Mouse (Mus musculus) Muller cell, postnatal 12 days (primary cell): ENCODE data around the gene Drp2.

Experiments used
- DNase-seq: peaks from one replicate; pipeline ENCODE4 v3.0.0-alpha.2; 2015; ENCODE audit errors: inconsistent ontology term

Drp2 gene

DNA sequence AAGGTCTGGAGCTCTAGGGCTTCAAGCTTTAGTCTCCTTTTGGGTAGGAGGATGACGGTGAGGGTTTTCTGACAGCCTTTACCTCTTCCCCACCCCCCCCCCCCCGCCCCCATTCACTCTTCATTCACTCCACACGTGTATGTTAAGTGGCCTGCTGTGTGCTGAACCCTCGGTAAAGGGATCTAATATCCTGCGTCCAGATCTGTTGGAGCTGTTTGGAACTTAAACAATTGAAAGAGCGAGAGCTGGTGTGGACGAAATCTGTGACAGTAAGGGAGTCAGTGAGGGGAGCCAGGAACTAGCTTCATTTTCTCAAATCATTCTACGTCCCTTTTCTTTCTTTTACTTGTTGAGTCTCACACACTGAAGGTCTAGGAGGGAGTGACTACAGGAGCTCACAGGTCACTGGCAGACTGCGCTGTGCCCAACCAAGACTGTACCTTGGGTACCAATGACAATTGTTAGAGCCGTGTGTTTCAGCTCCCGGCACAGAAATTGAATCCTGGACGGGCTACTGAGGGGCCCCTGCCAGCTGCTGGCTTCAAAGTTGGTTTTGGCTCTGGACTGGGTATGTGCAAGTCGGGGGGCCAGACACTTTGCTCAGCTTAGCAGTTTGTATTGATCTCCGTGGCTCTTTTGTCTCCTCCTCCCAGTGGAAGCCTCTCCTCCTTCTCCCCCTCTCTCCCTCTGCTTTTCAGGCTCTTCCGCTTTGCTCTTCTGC lies at the start of gene Drp2:
TSS of gene Drp2 (plus strand) at position 689 of the 721 bp plus-strand sequence.
- no peak for DNase-seq

DNA sequence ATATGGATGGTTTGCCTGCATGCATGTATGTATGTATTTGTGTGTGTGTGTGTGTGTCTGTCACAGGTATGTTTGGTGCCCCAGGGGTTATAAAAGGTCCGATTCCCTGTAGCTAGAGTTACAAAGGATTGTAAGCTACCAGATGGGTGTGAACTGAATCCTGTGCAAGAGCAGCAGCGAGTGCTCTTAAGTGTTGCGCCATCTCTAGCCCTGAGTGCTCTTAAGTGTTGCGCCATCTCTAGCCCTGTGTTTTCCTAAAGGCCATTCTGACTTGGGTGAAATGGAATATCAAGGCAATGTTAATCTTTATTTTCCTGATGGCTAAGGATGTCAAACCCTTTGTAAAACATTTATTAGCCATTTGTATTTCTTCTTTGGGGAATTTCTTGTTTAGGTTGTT lies 45.0 kb upstream of the Drp2 start:
- DNase-seq: no peak

DNA sequence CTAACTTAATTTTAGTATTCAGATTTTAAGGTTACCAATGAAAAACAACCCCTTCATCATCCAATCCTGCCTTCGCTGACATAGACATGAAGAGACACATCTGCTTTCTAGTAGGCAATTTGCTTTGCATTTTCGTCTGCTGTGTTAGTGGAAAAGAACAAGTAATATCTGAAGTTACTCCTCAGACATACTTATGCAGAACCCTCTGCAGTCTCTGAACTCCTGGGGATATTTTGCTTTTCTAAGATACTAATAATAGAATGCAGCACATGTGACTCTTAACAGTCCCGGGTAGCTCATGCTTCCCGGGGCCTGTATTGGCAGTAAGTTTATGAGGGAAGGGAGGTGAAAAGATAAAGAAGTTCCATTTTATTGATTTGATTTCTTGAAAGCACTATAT lies 42.2 kb upstream of the Drp2 start:
- DNase-seq: no peak

DNA sequence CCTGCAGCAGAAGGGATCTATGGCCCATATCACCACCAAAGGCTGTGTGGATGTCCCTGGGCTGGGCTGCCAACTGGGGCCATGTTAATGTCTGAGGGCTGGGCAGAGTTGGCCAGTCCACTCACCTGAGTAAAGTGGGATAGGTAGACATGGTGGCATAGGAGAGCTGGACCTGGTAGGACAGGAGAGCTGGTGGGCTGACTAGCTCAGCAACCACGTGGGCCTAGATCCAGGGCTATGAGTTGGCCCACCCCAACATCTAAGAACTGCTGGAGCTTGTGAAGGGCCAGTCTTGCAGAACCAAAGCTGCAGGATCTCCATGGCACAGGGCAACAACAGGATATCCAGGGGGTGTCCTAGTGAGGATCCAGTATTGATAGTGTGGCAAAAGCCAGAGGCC lies 38.9 kb upstream of the Drp2 start:
- DNase-seq: no peak

DNA sequence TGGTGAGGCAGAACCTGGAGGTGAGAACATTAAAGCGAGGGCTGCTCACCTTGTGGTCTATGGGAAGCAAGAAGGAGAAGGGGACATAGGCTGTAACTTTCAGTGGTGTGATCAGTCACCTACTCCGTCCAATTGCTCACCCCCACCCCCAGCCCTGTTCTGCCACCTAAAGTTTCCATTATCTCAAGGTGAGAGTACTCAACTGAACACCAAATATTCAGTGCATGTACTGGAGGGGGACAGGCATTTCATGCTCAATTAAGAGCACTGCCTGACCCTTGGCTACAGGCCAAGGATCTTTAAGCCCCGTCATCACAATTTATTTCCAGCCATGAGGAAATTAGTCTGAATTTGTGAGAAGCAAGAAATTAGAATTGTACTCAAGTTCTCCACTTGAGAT lies 37.8 kb upstream of the Drp2 start:
- no peak for DNase-seq

DNA sequence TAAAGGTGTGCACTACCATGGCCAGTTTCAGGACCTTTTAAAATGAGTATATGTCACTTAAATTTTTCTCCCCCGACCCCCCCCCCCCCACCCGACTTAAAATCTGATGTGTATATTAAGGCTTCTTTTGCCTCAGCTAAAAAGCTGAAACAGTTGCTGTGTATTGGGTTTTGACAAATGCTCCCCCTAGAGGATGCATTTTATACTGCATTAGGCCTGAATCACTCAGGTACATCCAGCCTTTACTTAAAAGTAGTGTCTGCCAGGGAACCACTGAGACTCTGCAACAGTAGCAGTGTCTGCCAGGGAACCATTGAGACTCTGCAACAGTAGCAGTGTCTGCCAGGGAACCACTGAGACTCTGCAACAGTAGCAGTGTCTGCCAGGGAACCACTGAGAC lies 33.1 kb upstream of the Drp2 start:
- DNase-seq: no peak

DNA sequence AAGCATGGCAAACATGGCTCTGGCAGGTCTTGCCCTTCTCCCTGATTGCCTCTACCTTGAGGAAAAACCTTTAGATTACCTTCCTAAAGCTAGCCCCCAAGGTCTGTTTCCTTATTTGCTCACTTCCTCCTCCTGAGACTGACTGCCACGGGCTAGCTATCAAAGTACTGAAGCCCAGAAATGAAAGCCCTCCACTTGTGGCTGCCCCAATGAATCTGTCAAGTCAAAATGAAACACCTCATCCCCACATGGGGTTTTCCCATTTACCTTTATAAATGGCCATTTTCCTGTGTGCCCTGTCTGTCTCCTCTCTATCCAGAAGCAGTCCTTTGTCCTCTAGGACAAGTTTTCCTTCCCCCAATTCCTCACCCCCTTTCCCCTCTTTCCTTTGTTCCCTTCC lies 30.2 kb upstream of the Drp2 start:
- DNase-seq: no peak

DNA sequence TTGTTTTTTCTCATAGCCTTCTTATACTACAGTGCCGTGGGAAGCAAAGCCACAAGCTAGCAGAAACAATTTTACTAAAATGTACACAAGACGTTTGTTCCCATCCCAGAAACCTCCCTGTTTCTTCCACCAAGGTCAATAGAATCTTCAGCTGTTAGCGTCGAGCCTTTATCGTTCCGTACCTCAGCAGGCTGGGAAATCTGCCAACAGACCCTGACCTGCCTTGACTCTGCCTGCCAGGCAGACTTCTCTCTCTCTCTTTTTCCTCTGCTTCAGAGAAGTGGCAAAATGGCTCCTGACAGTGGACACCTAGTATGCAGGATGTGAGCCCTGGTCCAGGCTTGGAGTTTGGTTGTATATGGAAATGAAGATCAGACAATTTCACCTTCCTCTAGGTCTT lies 19.5 kb upstream of the Drp2 start:
- DNase-seq: no peak

DNA sequence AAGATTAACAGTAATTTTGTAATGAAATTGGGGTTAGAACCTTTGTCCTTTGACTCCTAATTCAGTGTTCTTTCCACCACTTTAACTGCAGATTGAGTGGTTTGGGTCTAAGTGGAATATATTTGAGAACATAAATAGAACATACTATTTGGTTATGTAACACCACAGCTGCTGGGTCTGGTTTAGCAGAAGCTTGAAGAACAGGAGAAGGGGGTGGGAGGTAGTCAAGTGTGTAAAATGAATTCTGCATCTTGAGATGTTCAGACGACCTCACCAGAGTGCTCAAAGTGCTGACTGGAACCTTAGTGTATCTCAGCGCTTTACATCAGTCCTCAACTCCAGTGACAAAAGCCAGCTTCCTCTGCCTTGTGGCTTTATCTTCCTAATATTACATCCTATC lies 5.4 kb upstream of the Drp2 start:
- no peak for DNase-seq

DNA sequence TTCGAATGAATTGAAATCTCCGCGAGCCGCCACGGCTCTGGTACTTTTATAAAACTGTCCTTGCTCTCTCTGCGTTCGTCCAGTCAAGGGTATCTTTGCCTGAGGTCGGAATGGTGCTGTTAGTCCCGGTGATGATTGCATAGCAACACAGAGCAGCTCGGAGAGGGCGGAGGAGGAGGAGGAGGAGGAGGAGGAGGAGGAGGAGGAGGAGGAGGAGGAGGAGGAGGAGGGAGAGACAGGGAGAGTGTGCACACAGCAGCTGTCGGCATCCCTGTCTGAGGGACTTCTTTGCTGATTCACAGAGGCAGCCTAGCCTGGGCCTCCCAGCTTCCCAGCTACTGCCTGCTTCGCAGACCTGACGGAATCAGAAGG lies 219 bp downstream of the Drp2 start:
- no peak for DNase-seq

DNA sequence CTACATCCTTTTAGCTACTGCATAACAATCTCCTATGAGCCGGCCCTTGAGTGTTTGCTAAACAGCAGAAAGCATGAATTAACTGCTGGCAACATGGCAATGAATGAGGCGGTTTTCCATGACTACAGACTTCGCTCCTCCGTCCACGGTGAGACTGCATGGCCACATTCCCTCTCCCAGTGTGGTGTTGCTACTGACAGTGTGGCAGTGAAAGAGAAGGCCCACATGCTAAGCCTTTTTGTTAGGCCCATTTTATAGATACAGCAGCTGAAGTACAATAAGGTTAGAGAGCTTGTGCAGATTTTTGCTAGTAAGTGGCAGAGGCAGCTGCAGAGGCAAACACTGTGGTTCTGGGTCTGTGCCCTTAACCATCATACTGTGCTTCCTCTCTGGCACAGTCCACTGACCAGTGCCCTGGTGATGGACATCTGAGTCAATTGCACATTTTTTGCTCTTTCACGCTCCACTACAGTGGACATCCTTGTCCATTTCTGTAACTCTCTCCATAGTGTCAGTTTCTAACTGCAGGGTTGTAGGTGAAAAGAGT lies 5.1 kb downstream of the Drp2 start:
- peak; percentile 49 for DNase-seq

DNA sequence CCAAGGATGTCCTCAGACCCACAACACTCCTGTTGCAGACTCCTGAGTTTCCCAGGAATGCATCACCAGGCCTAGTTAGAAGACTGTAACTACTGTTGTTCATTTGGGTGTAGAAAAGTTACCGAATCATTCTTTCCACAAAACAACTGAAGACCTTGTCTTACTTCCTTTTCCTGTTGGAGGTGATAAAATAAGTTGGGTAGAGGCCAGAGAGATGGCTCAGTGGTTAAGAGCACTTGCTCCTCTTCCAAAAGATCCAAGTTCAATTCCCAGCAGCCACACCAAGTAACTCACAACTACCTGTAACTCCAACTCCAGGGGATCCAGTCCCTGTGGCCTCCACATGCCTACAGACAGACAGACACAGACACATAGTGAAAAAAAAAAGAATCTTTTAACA lies 7.7 kb downstream of the Drp2 start:
- DNase-seq: no peak

DNA sequence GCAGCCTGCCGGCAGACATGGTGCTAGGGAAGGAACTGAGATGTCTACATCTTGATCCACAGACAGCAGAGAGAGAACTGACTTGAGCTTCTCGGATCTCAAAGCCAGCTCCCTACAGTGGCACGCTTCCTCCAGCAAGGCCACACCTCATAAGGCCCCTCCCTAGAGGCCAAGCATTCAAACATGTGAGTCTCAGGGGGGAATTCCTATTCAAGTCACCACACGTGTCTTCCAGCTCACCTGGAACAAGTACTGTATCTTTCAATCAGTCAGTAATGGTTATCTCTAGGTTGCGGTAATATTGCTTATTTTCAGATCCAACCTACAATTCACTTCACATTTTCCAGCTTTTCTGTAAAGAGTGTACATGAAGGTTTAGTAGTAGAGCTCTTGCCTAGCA lies 15.7 kb downstream of the Drp2 start:
- no peak for DNase-seq

DNA sequence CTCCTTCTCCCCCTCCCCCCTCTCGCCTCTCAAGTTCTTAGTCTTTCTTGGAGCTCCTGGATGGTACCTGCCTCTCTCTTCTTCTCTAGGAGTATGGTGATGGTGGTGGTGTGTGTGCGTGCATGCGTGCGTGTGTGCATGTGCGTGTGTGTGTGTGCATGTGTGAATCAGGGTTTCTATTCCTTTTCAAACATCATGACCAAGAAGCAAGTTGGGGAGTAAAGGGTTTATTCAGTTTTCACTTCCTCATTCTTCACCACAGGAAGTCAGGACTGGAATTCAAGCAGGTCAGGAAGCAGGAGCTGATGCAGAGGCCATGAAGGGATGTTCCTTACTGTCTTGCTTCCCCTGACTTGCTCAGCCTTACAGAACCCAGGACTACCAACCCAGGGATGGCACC lies 19.9 kb downstream of the Drp2 start:
- no peak for DNase-seq

DNA sequence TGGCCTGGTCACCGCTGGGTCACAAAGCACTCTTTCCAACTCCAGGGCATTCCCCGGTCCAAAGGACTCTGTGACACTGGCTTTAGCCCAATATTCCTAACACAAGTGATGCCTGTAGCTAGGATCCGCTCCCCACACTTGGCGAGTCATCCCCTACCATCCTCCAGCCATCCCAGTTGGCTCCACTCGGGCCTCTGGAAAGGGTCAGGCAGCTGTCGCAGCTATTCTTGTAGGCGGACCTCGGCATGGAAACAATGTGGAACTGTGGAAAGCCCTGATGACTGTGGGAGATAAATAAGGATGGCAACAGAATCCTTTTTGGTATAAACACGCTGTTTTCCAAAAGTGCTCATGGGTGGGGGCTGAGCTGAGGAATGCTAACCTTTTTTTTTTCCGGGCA lies 21.4 kb downstream of the Drp2 start:
- DNase-seq: peak; percentile 57

DNA sequence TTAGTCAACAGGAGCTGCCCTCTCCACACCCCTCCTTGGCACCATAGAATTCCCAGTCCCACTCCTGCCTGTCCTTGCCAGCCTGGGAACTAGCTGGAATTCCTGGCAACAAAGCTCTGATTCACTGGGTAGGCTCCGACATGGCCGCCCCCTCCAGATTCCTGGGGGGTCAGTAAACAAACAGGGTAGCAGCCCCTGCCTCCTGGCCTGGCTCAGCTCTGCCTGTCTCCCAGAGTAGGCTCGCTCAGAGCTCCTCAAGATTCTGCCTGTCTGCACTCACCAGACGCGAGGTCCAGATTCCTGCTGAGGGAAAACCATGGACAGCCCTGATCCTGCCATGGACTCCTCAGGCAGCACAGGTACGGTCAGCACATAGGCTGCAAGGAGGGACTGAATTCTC lies 22.5 kb downstream of the Drp2 start:
- no peak for DNase-seq

DNA sequence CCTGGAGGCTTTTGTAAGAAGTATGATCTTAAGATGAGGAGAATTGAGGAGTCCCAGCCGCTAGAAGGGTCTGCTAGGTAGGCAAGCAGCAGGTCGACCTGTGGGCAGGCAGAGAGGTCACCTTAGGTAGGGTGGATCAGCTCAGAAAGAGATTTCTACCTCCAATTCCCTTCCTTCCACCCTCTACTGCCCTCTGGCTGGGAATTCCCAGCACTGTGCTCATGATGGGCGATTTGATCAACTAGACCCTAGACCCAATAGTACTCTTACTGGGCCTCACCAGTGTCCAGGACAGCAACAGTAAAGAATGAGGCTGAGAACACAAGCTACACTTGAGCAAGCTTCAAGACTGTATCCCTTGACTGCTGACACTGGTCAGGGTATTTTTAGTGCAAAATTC lies 23.0 kb downstream of the Drp2 start:
- DNase-seq: no peak

DNA sequence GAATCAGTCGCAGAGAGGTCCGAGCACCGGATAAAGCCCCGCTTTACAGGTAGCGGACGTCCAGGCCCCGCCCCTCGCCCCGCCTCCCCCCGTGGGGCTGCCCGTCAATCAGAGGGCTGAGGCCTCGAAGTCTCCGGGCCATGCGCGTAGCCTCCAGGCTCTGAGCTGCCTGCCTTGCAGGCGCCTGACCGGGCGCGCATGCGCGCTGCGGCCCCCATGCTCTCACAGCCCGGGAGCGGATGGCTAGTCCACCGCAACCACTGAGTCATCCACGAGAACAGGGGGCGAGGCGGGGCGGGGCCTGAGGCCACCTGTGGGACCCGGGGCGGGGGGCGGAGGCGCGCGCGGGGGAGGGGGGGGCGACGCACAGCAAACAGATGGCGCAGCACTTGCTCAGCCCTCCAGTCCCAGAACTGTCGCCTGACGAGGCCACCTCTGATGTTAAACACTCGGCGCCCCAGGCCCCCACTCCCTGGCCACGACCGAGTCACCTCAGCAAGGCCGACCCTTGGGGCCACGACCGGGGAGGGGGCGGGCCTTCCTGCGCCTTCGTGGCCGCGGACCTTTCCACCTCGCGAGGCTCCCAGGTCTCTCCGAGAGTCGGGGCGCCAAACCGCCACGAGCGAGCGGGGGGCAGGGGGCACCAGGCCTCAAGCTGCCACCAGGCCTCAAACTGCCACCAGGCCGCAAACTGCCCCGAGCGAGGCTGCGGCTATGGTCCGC lies 70.8 kb downstream of the Drp2 start:
- DNase-seq: no peak

DNA sequence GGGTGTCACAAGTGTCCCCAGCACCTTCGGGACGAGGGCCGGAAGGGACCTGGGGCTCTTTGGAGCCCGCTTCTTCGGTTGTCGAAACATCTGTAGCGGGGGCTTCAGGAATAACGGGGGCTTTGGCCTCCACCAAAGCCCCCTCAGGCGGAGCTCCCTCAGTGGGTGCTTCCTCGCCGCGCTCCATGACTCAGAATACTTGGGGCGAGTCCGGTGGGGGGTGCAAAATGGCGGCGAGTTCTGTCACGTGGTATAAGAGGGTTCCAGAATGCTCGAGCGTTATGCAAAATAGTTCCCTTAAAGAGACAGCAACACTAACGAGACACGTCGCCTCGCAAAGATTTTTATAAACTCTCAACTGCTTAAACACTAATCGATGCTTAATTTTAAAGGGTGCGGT lies 71.9 kb downstream of the Drp2 start, which contains the start of gene Taf7l:
TSS of gene Taf7l (minus strand) at position 201 of the 400 bp plus-strand sequence.
- DNase-seq: no peak

DNA sequence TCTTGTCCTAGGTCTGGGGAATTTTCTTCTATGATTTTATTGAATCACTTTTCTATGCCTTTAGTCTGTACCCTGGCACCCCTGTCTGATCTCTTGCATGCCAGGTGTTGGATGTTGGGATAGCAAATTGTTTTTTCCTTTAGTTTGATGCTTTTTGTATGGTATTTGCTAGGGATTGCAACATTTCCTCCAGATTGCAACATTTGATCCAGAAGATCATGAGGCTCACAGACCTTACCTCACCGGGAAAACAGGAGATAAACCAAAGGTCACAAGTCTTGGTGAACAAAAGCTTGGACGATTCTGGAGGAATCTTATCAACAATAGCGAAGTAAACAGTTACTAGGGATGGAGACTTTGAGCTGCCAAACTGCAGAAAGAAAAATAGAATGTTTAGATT lies 77.4 kb downstream of the Drp2 start:
- DNase-seq: no peak

DNA sequence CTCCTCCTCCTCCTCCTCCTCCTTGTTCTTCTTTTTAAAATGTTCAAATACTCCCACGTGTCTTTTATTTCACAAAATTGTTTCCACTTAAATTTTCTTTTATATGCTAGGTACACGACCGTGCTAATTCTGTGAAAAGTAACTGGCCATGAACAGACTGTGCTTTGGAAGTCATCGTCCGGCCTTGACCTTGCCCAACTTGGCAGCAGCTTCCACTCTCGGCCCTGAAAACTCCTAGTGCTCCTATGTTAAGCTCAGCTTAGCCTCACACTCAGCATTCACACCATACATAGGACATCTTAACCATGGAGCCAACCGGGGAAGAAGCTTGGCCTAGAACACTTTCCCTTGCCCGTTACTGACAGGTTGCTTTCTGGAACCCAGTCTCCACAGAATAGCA lies 96.3 kb downstream of the Drp2 start:
- DNase-seq: no peak
